Mouse (Mus musculus): ENCODE results near the gene Dcn.

Gene Dcn

GRCm38 (mm10) chr10:97547740-97548139, 68.3 kb downstream of the Dcn start:
- DNase-seq (ENCODE audit: low read depth, low spot score), result no peak

- DNase-seq (ENCODE audit: low read depth, low spot score), result no peak
These were observed 85.8 kb downstream of the Dcn start, which contains the start of gene Lum for GRCm38 (mm10) chr10:97564957-97565856. TSS of gene Lum (plus strand) at chr10:97565128.

GRCm38 (mm10) chr10:97567489-97568135, 88.2 kb downstream of the Dcn start:
- no peak for DNase-seq (ENCODE audit: low read depth, low spot score)
